Mouse (Mus musculus): ENCODE results near the gene Plbd2.
A peak's percentile ranks its signal among the peaks of the same experiment; 100 is the strongest.
"Not testable (repeated sequence)": the region's sequence is repeated elsewhere in the genome, so short reads cannot be mapped to it uniquely, and the experiment has no call there.

Gene Plbd2

GRCm38 (mm10) chr5:120510982-120511642, 7.7 kb upstream of the Plbd2 start, which contains the start of gene Slc8b1:
Slc8b1 (plus strand) TSS chr5:120511168.
- DNase-seq = peak; percentile 99

DNA sequence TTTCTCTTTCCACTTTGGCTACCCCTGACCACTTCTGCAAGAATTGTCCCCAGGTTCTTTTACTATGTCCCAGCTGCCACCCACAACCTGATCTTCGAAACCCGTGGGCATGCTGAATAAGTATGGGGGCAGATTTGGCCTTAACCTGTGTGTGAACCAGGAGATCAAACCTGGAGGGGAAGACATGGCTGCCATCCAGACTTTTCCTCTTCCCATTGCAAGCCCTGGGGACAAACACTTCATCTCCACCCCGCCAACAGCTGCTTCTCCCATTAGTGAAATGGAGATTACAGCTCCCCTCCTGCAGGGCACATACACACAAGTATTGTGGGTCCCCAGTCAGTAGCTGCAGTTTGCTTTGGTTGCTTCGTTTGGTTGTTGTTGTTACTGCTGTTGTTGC, 3.9 kb upstream of the Plbd2 start:
- no peak for DNase-seq

- no peak for DNase-seq
Measured at GRCm38 (mm10) chr5:120506490-120506889, 3.1 kb upstream of the Plbd2 start.

DNA sequence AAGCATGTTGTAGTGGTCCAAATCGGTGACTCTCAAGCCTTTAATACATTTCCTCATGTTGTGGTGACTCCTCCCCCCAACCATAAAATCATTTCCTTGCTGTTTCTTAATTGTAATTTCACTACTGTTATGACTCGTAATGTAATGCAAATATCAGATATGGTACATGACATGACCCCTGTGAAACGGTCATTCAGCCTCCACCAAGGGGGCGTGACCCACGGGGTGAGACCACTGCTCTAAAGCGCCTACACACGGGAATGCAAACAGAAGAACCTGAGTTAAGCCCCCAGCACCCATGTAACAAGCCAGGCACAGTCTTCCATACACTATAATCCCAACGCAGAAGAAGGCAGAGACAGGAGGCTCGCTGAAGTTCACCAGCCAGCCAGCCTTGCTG, 2.4 kb upstream of the Plbd2 start:
- DNase-seq = no peak

DNA sequence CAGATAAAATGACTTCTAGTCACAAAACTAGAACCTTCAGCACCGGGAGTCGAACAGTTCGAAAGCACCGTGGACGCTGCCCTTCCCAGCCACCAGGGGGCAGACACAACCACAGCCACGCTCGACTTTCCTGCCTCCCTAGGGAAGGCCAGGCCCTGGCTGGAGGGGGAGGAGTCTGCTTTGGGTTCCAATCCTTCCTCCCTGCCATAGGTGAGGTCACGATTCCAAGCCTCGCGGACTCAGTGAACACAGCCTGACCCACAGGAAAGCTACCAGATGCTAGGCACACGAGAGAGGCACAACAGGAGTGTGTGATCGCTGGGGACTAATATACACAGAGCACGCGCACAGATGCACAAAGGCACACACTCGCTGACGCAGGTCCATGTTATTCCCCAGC, 1.9 kb upstream of the Plbd2 start:
- peak; percentile 85 to 86 for DNase-seq

- no peak for DNase-seq
Measured at GRCm38 (mm10) chr5:120502675-120503143, 716 bp downstream of the Plbd2 start.

GRCm38 (mm10) chr5:120502147-120502621, 1.2 kb downstream of the Plbd2 start:
- DNase-seq = no peak

GRCm38 (mm10) chr5:120500609-120501008, 2.8 kb downstream of the Plbd2 start:
- not testable (repeated sequence) for DNase-seq

DNA sequence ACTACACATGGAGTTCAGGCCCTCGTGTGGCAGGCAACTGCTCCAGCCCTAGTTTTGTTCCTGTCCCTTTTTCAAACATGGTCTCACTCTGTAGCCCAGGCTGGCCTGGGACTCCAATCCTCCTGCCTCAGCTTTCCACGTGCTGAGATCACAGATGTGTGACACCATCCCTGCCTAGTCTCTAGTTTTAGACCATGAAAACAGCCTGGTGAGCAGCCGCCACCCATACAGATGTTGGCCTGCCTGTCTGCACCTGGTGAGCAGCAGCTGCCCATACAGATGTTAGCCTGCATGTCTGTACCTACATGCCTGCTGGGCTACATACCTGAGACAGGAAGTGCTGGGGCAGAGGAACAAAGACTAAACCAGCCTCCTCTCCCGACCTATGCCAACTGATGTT, 4.2 kb downstream of the Plbd2 start:
- DNase-seq = no peak

DNA sequence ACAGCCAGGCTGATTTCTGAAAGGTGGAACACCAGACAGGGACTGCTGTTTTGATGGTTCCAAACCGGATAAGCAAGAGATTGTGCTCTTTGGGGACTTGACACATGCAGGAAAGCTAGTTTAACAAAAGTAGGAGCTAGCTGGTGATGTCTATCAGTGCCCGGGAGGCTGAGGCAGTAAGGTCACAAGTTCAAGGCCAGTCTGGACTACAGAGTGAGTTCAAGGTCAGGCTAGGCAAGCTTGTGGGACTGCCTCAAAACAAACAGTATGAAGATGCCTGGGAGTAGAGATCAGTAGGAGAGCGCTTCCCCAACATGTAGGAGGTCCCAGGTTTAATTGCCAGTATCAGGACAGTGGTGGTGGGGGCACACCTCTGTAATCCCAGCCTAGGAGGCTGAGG, 6.4 kb downstream of the Plbd2 start:
- no peak for DNase-seq

DNA sequence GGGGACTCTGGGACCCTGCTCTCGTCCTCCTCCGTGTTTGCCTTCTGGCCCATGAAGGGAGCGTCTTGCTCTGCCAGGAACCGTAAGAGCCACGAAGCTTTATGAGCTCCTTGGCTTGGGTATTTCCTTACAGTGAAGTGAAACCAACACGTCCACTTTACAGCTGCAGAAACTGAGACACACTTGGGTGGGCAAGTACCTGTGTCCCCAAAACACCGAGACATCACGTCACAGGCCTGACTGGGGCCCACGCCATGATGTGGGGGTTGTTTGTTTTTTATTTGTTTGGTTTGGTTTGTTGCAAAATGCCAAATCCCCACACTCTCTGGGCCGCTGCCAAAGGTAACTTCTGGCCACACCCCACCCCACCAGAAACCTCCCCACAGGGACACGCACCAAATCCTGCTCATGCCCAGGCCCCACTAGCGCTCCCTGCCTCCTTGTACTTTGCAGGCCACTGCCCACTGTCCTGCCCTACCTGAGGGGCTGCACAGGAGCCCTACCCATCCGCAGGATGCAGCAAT, 7.7 kb downstream of the Plbd2 start:
- no peak for DNase-seq

DNA sequence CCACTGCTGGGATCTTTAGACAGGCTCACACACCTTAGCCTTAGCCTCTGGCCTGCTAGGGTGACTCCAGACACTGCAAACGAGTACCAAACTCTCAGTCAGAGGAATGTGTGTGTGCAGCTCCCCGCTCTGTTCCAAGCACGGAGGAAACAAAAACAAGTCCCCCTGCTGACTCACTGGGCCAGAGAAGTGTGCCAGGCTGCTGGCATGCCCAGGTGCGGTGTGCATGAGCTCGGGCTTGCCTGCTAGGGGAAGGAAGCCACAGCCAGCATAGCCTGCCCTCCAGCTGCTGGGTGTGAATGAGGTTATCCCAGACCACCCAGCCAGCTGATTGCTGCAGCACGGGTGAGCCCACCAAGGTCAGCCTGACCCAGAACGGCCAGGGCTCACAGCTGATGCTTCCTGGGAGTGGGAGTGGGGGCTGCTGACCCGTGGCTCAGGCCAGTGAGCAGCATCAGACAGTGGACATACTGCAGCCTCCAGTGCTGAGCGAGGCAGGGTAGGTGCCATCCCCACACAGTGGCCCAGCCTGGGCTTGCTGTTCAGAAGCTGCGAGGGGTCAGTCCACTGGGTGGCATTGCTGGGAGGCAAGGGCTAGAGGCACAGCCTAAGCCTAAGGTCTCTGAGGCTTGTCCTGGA, 8.2 kb downstream of the Plbd2 start:
- no peak for DNase-seq

DNA sequence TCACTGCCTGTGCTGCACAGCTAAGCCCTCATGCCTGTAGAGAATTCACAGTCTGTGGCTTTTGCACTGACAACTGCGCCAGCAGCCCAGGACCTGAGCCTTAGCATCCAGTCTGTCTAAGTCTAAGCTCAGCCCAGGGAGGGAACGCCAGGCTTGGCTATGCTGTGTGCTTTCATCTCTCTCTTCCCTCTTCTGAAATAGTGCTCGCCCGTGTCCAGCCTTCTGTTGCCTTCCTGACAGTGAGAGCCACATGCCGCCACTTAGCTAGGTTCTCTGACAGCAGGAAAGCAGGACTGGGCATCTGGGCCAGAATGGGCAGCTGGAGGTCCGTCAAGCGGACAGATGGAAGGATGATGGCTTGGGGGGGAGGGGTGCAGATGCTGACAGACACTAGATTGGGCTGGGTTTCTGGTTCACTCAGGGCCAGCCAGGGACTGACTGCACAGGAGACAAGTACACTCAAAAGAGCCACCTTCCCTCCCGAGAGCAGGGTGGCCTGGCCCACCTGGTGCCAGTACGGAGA, 9.5 kb downstream of the Plbd2 start:
- no peak for DNase-seq

DNA sequence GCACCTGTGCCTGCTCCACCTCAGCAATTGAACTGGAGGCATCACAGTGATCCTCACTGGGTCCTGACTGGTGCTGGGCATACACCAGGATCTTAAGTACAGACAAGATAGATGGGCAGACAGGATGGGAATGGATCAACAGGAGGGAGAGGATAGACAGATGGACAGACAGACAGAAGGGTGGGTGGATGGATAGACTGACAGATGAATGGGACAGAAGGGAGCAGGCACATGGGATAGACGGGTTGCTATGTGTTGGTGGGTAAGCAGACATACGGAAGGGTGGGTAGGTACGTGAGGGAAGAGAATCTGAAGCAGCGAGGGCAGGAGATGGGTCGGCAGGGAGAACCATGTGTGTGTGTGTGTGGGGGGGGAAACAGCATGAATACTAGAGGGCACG, 10.0 kb downstream of the Plbd2 start:
- DNase-seq = no peak

- peak; percentile 70 to 75 for DNase-seq
Measured at GRCm38 (mm10) chr5:120492437-120492836, 11.0 kb downstream of the Plbd2 start.

- DNase-seq = no peak
Measured at GRCm38 (mm10) chr5:120490679-120491192, 12.7 kb downstream of the Plbd2 start.

GRCm38 (mm10) chr5:120487844-120488243, 15.6 kb downstream of the Plbd2 start:
- DNase-seq = no peak

GRCm38 (mm10) chr5:120483399-120483798, 20.0 kb downstream of the Plbd2 start:
- no peak for DNase-seq

DNA sequence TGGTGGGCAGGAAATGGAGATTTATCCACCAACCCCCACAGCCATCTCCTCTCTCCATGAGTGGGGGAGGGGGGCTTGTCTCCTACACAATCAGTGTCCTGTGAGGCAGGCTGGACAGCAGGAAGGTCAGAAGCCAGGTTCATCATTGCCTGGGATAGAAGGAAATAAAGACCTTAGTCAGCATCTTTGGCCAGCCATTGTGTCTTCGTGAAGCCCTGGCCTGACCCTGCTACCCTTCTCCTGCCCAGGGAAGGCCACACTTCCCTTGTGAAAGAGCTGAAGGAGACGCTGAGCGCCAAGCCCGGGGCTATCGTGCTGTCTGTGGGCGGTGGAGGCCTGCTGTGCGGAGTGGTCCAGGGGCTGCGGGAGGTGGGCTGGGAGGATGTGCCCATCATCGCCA, 22.2 kb downstream of the Plbd2 start:
- DNase-seq = no peak

DNA sequence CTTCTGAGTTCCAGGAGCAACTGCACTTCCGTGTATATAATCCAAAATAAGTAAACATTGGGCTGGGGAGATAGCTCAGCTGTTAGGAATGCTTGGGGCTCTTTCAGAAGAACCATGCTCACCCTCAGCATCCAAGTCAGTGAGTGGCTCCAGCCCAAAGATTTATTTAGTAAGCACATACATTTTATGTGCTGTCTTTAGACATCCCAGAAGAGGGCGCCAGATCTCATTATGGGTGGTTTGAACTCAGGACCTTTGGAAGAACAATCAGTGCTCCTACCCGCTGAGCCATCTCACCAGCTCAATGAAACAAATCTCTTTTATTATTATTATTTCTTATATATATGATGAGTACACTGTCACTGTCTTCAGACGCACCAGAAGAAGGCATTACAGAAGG, 23.9 kb downstream of the Plbd2 start:
- DNase-seq = no peak

GRCm38 (mm10) chr5:120477993-120478392, 25.4 kb downstream of the Plbd2 start:
- DNase-seq = no peak

- peak in 1 of 2 experiments; percentile 26 for DNase-seq
Measured at GRCm38 (mm10) chr5:120476296-120476695, 27.1 kb downstream of the Plbd2 start, which contains the start of gene Sds. Sds (plus strand) TSS chr5:120476526.

GRCm38 (mm10) chr5:120475861-120476260, 27.6 kb downstream of the Plbd2 start:
- DNase-seq = no peak

- no peak for DNase-seq
Measured at GRCm38 (mm10) chr5:120473361-120473760, 30.1 kb downstream of the Plbd2 start.
